Mouse (Mus musculus) heart, postnatal 0 days (tissue): Measurements from ENCODE around the gene Zfp111. TPM values are rescaled to one million over a fixed set of nuclear protein-coding genes. Genes with fewer than 3 reads are reported as not detected.
A peak's percentile ranks its signal among the peaks of the same experiment; 100 is the strongest.

Source experiments
- ATAC-seq: fragments of 200-750 bp; cut with Nextera tagmentation; 2 replicates; pipeline ENCODE4 v1.8.0; 2017; ENCODE audit warnings: low read depth, moderate number of reproducible peaks, moderate library complexity; ENCODE audit not compliant: insufficient read depth
- DNase-seq: peaks from one replicate; pipeline ENCODE4 v3.0.0-alpha.2; 2016; ENCODE audit warnings: low spot score
- H3K27ac ChIP-seq: fragments of 300-500 bp; sonication (generic); 2 replicates; pipeline ENCODE4 v1.5.1; 2014; ENCODE audit warnings: low read depth, mild to moderate bottlenecking
- H3K27me3 ChIP-seq: fragments of 300-500 bp; sonication (generic); 2 replicates; pipeline ENCODE4 v1.6.1; 2014; ENCODE audit warnings: low read length, mixed read lengths; ENCODE audit not compliant: control insufficient read depth, insufficient read depth
- H3K36me3 ChIP-seq: fragments of 300-500 bp; sonication (generic); replicated peaks from 2 replicates; pipeline ENCODE4 v1.6.1; 2014; ENCODE audit warnings: low read length, mixed read lengths; ENCODE audit not compliant: control insufficient read depth, insufficient read depth
- H3K4me1 ChIP-seq: fragments of 300-500 bp; sonication (generic); 2 replicates; pipeline ENCODE4 v1.6.1; 2014; ENCODE audit warnings: antibody characterized with exemption; ENCODE audit not compliant: control insufficient read depth, insufficient read depth
- H3K4me2 ChIP-seq: fragments of 300-500 bp; sonication (generic); 2 replicates; pipeline ENCODE4 v1.6.1; 2014; ENCODE audit warnings: low read depth, mild to moderate bottlenecking, low read length, moderate library complexity
- H3K4me3 ChIP-seq: fragments of 300-500 bp; sonication (generic); 2 replicates; pipeline ENCODE4 v1.5.1; 2014; ENCODE audit warnings: low read depth, low read length
- H3K9ac ChIP-seq: fragments of 300-500 bp; sonication (generic); replicated peaks from 2 replicates; pipeline ENCODE4 v1.6.1; 2014; ENCODE audit warnings: low read depth, low read length, mixed read lengths
- H3K9me3 ChIP-seq: fragments of 300-500 bp; sonication (generic); replicated peaks from 2 replicates; pipeline ENCODE4 v1.6.1; 2016; ENCODE audit warnings: low read length; ENCODE audit not compliant: control insufficient read depth
- CTCF ChIP-seq: IDR thresholded peaks from 2 replicates; pipeline ENCODE4 v1.5.1; 2016; ENCODE audit warnings: antibody characterized with exemption, control low read depth, low read depth
- EP300 ChIP-seq: IDR thresholded peaks from 2 replicates; pipeline ENCODE4 v1.6.1; 2016; ENCODE audit warnings: antibody characterized with exemption, low read depth
- WGBS: fragments of 180-500 bp; shearing (Covaris S2); extraction: QIAGEN DNeasy Blood & Tissue Kit; methylation state at CpG from one replicate; pipeline ENCODE4 v1.1.7; 2014; 5-methylcytosine and 5-hydroxymethylcytosine counted together
- polyA plus RNA-seq: library from polyadenylated mRNA; unstranded; fragments of >200 nt; fragmentation: Nextera tagmentation; extraction: Ambion mirVana; gene quantifications from 2 replicates; pipeline ENCODE4 v1.2.1, GENCODE M21; 2015
- total RNA-seq: library from RNA; depleted of rRNA; stranded (reverse); fragments of >200 nt; gene quantifications from 2 replicates; pipeline ENCODE4 v1.2.3, GENCODE M21; 2014; ENCODE audit warnings: low replicate concordance

Gene Zfp111
- total and polyA plus RNA-seq, 2 experiments from 2014 or later: 2.2 to 2.4 TPM

- ATAC-seq (peak; percentile 84), DNase-seq (no peak)
- Histone ChIP-seq H3K27me3 (no peaks in the 10 kb centered on the region), H3K4me1 (0 out of 2 replicates have a peak, but pooled peaks cover 6% of the 10 kb centered on the region), H3K9ac (peak within 1 kb of the TSS; percentile 67), H3K27ac (no peak within 1 kb of the TSS), H3K9me3 (no peaks in the 10 kb centered on the region), H3K4me3 (peak within 1 kb of the TSS; percentile 93), H3K36me3 (peaks cover under 1% of the 10 kb centered on the region; the same call in 1 of the 2 replicates), H3K4me2 (peak within 1 kb of the TSS; percentile 77)
- TF ChIP-seq EP300: no peak
- no peak for TF ChIP-seq CTCF
- WGBS: 6% methylated on average over 28 of the region's 28 CpGs
These were observed 26.0 kb upstream of the Zfp111 start, which contains the start of gene Zfp109 for GRCm38 (mm10) chr7:24237040-24237791. Gene Zfp109, minus strand, starts transcription at chr7:24237560.

DNA sequence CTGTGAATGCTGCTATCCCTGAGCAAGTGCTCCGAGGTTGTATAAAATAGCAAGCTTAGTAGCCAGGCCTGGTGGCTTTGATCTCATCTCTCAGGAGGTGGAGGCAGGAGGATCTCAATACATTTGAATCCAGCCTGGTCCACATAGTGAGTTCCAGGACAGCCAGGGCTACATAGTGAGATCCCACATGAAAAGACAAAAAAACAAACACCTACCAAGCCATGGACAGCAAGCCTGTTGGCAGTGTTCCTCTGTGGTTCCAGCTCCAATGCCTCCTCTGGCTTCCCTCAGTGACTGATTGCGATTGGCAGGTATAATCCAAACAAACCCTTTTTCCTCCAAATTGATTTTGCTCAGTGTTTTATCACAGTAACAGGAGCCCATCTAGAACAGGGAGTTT lies 947 bp downstream of the Zfp111 start:
- ATAC-seq (no peak), DNase-seq (no peak)
- H3K27ac ChIP-seq: no peak overlapping the region
- no peak overlapping the region for H3K9ac ChIP-seq
- no peak overlapping the region for H3K4me3 ChIP-seq
- TF ChIP-seq CTCF: no peak
- no peaks in the 10 kb centered on the region for H3K27me3 ChIP-seq
- H3K4me1 ChIP-seq: peaks cover 8% of the 10 kb centered on the region
- H3K9me3 ChIP-seq: no peaks in the 10 kb centered on the region
- H3K4me2 ChIP-seq: no peak overlapping the region
- no peaks in the 10 kb centered on the region for H3K36me3 ChIP-seq
- WGBS: 63% methylated on average over 2 of the region's 2 CpGs

- no peaks in the 10 kb centered on the region for H3K36me3 ChIP-seq
- ATAC-seq (no peak), DNase-seq (no peak)
- H3K4me3 ChIP-seq: peak overlapping the region; percentile 76
- no peaks in the 10 kb centered on the region for H3K9me3 ChIP-seq
- peak overlapping the region; percentile 86 for H3K4me2 ChIP-seq
- WGBS: 61% methylated on average over 7 of the region's 7 CpGs
- H3K27ac ChIP-seq: no peak overlapping the region
- TF ChIP-seq CTCF (no peak), EP300 (no peak)
- peaks cover 8% of the 10 kb centered on the region for H3K4me1 ChIP-seq
- H3K27me3 ChIP-seq: no peaks in the 10 kb centered on the region
- H3K9ac ChIP-seq: peak overlapping the region; percentile 90; the same call in 1 of the 2 replicates
These were observed 2.9 kb downstream of the Zfp111 start for GRCm38 (mm10) chr7:24208282-24208886.

- 17% methylated on average over 24 of the region's 24 CpGs for WGBS
- peaks cover 4% of the 10 kb centered on the region; the same call in 1 of the 2 replicates for H3K36me3 ChIP-seq
These were observed 3.6 kb downstream of the Zfp111 start for GRCm38 (mm10) chr7:24207488-24208261.

DNA sequence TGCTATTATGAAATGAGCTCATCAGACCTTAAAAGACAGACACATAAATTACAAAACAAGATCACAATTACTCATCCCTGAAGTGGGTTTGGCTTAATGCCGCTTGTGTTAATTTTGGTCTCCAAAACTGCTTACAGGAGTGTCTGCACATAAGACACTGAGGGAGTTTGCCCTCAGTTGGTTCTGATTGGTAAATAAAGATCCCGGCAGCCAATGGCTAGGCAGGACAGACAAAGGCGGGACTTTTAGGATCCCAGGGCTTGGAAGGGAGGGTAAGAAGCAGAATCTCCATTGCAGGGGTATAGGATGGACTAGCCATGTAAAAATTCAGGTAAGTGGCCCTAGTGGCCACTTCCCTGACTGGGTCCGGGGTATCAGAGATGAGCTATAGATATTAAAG lies 14.3 kb downstream of the Zfp111 start:
- H3K36me3 ChIP-seq: peaks cover 58% of the 10 kb centered on the region
- H3K27ac ChIP-seq: no peak overlapping the region
- no peak overlapping the region for H3K4me3 ChIP-seq
- WGBS: 93% methylated on average over 4 of the region's 4 CpGs
- no peaks in the 10 kb centered on the region for H3K4me1 ChIP-seq
- ATAC-seq (no peak), DNase-seq (no peak)
- no peak for TF ChIP-seq CTCF
- TF ChIP-seq EP300: no peak
- no peaks in the 10 kb centered on the region for H3K27me3 ChIP-seq
- H3K4me2 ChIP-seq: no peak overlapping the region
- H3K9me3 ChIP-seq: peaks cover 3% of the 10 kb centered on the region
- H3K9ac ChIP-seq: no peak overlapping the region

More at GRCm38 (mm10) chr7:24207488-24208261, 3.6 kb downstream of the Zfp111 start:
- Histone ChIP-seq H3K27me3 (no peaks in the 10 kb centered on the region), H3K9ac (peak overlapping the region; percentile 90), H3K4me3 (peak overlapping the region; percentile 76), H3K27ac (peak overlapping the region; percentile 68), H3K9me3 (no peaks in the 10 kb centered on the region), H3K4me2 (peak overlapping the region; percentile 86), H3K4me1 (peaks cover 8% of the 10 kb centered on the region)
- peak; percentile 87 for DNase-seq
- TF ChIP-seq EP300: no peak
- TF ChIP-seq CTCF: no peak
- peak; percentile 88 for ATAC-seq
